Mouse (Mus musculus): Measurements from ENCODE around the gene Vps13c.

Gene Vps13c

GRCm38 (mm10) chr9:67831359-67832045, 8.7 kb upstream of the Vps13c start:
- DNase-seq: no peak

- no peak for DNase-seq
Measured at GRCm38 (mm10) chr9:67832046-67832605, 8.1 kb upstream of the Vps13c start, which contains the start of gene C2cd4a. TSS of gene C2cd4a (minus strand) at chr9:67832330.

- no peak for DNase-seq
Measured at GRCm38 (mm10) chr9:67834535-67834934, 5.7 kb upstream of the Vps13c start.

- DNase-seq: no peak
Measured at GRCm38 (mm10) chr9:67837311-67837710, 2.9 kb upstream of the Vps13c start.

- DNase-seq: no peak
Measured at GRCm38 (mm10) chr9:67842797-67843196, 2.6 kb downstream of the Vps13c start.

- no peak for DNase-seq
Measured at GRCm38 (mm10) chr9:67845012-67845411, 4.8 kb downstream of the Vps13c start.

- DNase-seq: peak; percentile 88
Measured at GRCm38 (mm10) chr9:67845648-67846047, 5.5 kb downstream of the Vps13c start.

- no peak for DNase-seq
Measured at GRCm38 (mm10) chr9:67846089-67846488, 5.9 kb downstream of the Vps13c start.

- no peak for DNase-seq
Measured at GRCm38 (mm10) chr9:67847606-67848005, 7.4 kb downstream of the Vps13c start.

- no peak for DNase-seq
Measured at GRCm38 (mm10) chr9:67849397-67849796, 9.2 kb downstream of the Vps13c start.

GRCm38 (mm10) chr9:67849846-67850245, 9.7 kb downstream of the Vps13c start:
- DNase-seq: no peak

GRCm38 (mm10) chr9:67851150-67851549, 11.0 kb downstream of the Vps13c start:
- DNase-seq: no peak

GRCm38 (mm10) chr9:67860273-67860672, 20.1 kb downstream of the Vps13c start:
- DNase-seq: no peak

- DNase-seq: no peak
Measured at GRCm38 (mm10) chr9:67863332-67863731, 23.1 kb downstream of the Vps13c start.

- no peak for DNase-seq
Measured at GRCm38 (mm10) chr9:67864011-67864410, 23.8 kb downstream of the Vps13c start.

GRCm38 (mm10) chr9:67865411-67865810, 25.2 kb downstream of the Vps13c start:
- DNase-seq: no peak

- no peak for DNase-seq
Measured at GRCm38 (mm10) chr9:67867411-67867810, 27.2 kb downstream of the Vps13c start.

GRCm38 (mm10) chr9:67869691-67870450, 29.7 kb downstream of the Vps13c start:
- DNase-seq: no peak

GRCm38 (mm10) chr9:67874522-67875222, 34.5 kb downstream of the Vps13c start:
- DNase-seq: no peak

GRCm38 (mm10) chr9:67875337-67875736, 35.1 kb downstream of the Vps13c start:
- peak; percentile 41 for DNase-seq

GRCm38 (mm10) chr9:67877081-67877718, 37.0 kb downstream of the Vps13c start:
- no peak for DNase-seq

- DNase-seq: no peak
Measured at GRCm38 (mm10) chr9:67878197-67878769, 38.1 kb downstream of the Vps13c start.

Data from cerebellum, adult 9-11 months (tissue).